Mouse (Mus musculus) cerebellum, postnatal 25 days (tissue): Measurements from ENCODE around the gene Taco1.

Source experiments
- DNase-seq, 2 experiments: peaks; one replicate each; pipeline ENCODE4 v3.0.0; 2021; ENCODE audit warnings: mixed read lengths in 2 of 2

The Taco1 gene

DNA sequence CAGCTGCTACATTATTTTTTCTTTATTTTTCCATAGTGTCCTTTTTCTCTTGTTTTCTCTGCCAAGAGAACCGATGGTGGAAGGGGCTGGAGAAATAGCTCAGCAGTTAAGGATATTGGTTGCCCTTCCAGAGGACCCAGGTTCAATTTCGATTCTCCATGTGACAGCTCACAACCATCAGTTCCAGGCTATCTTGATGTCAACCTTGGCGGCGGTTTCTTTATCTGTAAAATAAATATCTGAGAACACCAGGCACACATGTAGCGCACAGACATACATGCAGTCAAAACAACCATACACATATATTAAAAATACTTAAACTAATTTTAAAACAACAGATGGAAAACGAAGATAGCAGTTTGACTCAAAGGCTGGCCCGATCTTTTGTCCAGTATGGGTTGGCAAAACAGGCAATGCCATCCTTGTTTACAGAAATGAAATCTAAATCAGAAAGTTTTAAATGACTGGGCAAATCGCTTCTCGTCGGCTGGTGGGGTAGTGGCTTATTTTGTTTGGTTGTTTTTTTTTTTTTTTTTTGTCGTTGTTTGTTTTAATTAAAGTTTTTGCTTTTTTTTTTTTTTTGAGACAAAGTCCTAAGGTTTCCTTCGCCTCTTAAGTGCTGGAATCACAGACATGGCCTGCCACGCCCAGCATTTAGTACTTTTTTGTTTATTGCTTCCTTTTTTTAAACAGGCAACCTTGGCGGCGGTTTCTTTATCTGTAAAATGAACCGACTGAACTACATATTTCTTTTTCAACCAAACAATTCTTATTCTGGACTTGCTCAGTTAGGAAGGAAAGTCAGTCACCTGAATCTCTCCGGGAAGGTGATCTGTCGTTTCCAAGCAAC is 563 bp upstream of the Taco1 start:
- DNase-seq = no peak

DNA sequence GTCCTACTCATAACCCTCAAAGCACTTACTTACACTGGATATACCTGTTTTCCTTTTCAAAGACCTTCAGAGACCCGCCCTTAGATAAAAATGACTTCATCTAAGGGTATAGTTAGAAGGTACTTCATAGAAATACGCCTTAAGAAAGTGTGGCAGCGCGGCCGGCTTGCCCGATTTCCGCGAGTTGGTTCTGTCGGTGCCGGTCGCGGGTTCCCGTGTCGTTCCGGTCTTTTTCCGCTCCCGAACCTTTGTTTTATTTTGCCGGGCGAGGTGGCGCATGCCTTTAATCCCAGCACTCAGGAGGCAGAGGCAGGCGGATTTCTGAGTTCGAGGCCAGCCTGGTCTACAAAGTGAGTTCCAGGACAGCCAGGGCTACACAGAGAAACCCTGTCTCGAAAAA is 755 bp downstream of the Taco1 start:
- peak; percentile 41 to 73 for DNase-seq

DNA sequence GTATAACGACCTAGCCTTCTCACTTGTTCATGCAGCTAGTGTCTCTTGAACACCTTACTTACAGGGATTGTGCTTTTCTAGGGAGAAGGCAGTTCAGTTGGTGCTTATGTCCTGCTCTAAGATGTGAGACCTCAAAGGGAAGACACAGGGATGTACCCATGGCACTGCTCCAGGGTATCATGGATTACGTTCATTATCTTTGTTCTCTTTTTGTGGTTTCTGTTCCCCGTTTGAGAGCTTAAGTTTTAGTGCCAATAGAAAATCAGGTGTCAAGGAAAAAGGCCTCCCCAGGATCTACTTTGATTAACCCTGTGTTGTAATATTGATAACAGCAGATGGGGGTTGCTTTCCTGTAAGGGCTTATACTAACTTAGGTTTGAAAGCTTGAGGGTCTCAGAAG is 7.9 kb downstream of the Taco1 start:
- no peak for DNase-seq

GRCm38 (mm10) chr11:106076321-106076720 is 10.5 kb downstream of the Taco1 start:
- DNase-seq = peak; percentile 75 to 87

DNA sequence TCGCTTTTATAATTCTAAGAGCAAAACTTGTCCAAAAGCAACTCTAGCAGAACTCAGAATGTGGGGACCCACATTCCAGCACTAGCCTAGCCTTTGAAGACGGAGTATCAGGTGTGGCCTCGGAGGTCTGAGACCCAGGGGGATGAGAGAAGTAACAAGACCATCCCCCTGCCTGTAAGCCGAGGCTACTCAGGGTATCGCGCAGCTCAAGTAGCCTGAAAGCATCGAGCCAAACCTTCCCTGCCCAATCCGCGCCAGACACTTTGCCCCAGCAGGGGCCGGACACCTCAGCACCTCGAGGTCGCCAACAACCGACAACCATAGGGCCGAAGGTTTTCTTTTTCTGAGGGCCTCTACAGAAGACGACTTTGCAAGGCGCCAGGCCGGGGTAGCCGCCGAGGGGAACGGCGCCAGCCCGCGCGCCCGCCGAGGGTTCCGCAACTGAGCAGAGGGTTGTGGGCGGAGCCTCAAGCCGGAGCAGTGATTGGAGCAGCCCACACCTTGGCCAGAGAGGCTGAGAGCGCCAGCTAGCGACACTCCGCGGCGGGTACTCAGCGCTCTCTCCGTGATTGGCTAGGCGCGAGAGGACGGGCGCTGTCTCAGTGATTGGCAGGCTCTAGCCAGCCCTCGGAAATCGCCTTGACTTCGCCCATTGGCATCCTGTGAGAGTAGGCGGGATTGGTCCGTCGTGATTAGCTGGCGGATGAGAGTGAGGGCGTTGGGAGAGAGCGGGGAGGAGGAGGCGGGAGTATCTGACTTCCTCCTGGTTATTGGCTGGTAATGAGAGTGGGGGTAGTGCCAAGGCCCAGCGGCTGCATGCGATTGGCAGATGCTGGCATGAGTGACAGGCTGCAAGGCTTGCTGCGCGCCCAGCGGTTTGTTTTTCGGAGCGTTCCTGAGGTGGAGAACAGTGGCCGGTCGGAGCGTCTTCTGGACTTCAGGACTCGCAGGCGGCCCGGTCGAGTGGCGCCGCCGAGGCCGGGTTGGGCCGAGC is 18.1 kb downstream of the Taco1 start, which contains the start of gene Map3k3:
Map3k3 (plus strand) TSS at position 906 of the 994 bp plus-strand sequence.
- peak; percentile 99 for DNase-seq

- peak; percentile 81 to 83 for DNase-seq
Observed at GRCm38 (mm10) chr11:106084911-106085561, 19.2 kb downstream of the Taco1 start.

- DNase-seq = no peak
Observed at GRCm38 (mm10) chr11:106098223-106098622, 32.4 kb downstream of the Taco1 start.

DNA sequence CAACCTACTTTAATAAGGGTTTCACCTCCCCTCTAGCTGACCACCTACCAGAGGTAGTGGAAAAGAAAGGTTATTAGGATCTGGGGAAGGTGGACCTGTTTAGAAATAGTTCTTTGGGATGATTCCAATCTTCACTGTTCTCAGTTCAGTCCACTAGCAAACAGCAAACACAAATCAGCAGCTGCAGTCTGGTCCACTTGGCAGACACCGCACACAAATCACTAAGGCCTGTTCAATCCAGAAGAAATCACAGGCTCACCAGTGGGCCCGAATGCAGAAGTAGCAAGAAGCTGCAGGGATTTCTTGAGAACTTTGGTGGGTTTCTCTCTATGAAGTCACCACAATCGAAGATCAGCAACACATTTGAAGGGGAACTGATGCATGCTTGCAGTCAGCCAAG is 37.0 kb downstream of the Taco1 start:
- no peak for DNase-seq

DNA sequence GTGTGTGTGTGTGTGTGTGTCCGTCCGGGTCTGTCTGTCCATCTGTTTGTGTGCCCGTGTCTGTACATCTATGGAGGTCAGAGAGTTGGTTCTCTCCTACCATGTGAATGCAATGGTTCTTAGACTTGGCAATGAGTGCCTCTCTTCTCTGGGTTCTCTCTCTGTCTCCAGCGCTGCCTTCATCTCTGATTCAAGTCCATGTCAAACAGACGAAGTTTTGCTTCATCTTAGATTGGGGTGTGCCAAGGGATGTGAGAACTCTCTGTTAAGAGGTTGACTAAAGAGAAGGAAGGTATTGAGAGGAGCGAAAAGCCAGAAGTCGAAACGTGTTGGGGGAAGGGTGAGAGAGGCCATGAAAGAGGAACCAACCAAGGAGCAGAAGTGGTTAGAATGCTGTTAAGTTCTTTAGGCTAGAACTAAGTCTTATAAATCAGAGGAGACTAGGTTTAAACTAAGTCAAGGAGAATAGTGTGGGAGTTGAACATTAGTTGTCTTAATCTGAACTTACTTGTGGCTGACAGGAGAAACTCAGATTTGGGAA is 40.3 kb downstream of the Taco1 start:
- DNase-seq = no peak

- DNase-seq = no peak
Observed at GRCm38 (mm10) chr11:106111688-106112087, 45.8 kb downstream of the Taco1 start.

GRCm38 (mm10) chr11:106122221-106122620 is 56.4 kb downstream of the Taco1 start:
- no peak for DNase-seq

DNA sequence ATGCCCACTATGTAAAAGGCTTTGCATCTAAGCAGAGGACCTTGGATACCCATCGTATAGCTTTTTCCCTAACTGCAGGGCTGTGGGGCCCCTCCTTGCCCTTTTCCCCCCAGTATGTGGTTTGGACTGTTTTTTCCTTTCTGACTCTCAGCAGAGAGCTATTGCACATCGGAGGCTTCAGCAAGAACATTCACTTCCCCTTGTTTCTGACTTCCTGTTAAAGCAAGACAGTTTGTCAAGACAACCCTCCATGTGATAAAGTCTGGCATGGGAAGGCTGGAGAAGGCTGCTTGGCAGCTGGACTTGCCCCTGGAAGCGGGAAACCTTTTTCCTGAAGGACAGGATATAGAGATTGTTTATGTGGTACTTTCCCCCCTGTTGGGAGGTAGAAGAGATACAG is 56.9 kb downstream of the Taco1 start:
- DNase-seq = no peak
